Mouse (Mus musculus): Measurements from ENCODE around the gene Fchsd2. TPM values are rescaled to one million over a fixed set of nuclear protein-coding genes. Genes with fewer than 3 reads are reported as not detected.
A peak's percentile ranks its signal among the peaks of the same experiment; 100 is the strongest.

The Fchsd2 gene
- polyA plus RNA-seq, 1 experiment from 2014 or later = 14.2 TPM

DNA sequence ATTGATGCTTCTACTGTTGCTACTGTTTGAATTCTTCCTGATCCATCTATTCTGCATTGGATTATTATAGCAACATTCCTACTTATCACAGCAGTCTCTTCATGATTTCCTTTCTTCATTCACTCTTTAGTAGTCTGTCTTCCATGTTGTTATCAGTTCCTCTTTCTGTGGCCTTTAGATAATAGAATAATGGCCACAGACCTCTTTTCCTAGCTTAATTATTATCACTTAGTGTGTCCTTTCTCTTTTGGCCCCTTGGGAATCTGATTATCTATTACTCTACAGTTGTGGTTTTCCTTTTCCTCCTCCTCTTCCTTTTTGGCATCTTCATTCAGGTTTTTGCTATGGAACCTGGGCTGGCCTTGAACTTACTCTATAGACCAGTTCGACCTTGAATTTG is 21.7 kb downstream of the Fchsd2 start:
- WGBS = 76% methylated on average over 1 of the region's 1 CpGs
- H3K4me1 ChIP-seq (replicated peaks; ENCODE audit: control insufficient read depth, insufficient read depth, low read length) = peaks cover 14% of the 10 kb centered on the region
- no peak for ATAC-seq (replicated peaks; ENCODE audit: low FRiP score)

DNA sequence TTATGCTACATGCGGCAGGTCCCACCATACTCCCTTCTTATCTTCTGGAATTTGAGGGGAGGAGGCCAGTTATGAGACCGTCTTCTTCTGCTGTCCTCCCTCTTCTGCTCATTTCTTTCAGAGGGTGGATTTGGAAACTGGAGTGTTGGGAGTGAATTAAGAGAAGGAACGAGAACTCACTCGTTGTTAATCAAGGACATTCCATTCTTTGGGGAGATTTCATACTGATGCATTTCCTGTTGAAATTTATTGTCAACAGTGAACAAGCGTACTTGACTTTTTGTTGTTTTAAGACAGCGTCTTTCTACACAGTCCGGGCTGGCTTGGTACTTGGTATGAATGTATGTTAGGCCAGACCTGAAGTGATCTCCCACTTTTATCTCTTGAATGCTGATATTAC is 26.7 kb downstream of the Fchsd2 start:
- Histone ChIP-seq H3K27ac (ENCODE audit: low read depth, low read length) (no peak overlapping the region), H3K4me2 (no peak overlapping the region), H3K4me3 (ENCODE audit: low read depth, low read length) (no peak overlapping the region), H3K9ac (ENCODE audit: low read depth, low read length) (no peak overlapping the region), H3K9me3 (ENCODE audit: control insufficient read depth, low read length) (no peaks in the 10 kb centered on the region), H3K36me3 (ENCODE audit: control insufficient read depth, insufficient read depth, low read length) (peaks cover 13% of the 10 kb centered on the region), H3K4me1 (replicated peaks; ENCODE audit: control insufficient read depth, insufficient read depth, low read length) (no peaks in the 10 kb centered on the region), H3K27me3 (replicated peaks; ENCODE audit: control insufficient read depth, insufficient read depth, low read length) (no peaks in the 10 kb centered on the region)
- 79% methylated on average over 7 of the region's 7 CpGs for WGBS
- no peak for DNase-seq (ENCODE audit: low spot score)
- no peak for ATAC-seq (replicated peaks; ENCODE audit: low FRiP score)

More for the DNA sequence above, 21.7 kb downstream of the Fchsd2 start:
- H3K4me3 ChIP-seq (ENCODE audit: low read depth, low read length) = no peak overlapping the region
- no peaks in the 10 kb centered on the region for H3K27me3 ChIP-seq (replicated peaks; ENCODE audit: control insufficient read depth, insufficient read depth, low read length)
- no peak overlapping the region for H3K9ac ChIP-seq (ENCODE audit: low read depth, low read length)
- no peak for DNase-seq (ENCODE audit: low spot score)
- H3K9me3 ChIP-seq (ENCODE audit: control insufficient read depth, low read length) = peaks cover 2% of the 10 kb centered on the region; the same call in 1 of the 2 replicates
- H3K36me3 ChIP-seq (ENCODE audit: control insufficient read depth, insufficient read depth, low read length) = peaks cover 21% of the 10 kb centered on the region
- H3K27ac ChIP-seq (ENCODE audit: low read depth, low read length) = no peak overlapping the region
- no peak overlapping the region for H3K4me2 ChIP-seq

DNA sequence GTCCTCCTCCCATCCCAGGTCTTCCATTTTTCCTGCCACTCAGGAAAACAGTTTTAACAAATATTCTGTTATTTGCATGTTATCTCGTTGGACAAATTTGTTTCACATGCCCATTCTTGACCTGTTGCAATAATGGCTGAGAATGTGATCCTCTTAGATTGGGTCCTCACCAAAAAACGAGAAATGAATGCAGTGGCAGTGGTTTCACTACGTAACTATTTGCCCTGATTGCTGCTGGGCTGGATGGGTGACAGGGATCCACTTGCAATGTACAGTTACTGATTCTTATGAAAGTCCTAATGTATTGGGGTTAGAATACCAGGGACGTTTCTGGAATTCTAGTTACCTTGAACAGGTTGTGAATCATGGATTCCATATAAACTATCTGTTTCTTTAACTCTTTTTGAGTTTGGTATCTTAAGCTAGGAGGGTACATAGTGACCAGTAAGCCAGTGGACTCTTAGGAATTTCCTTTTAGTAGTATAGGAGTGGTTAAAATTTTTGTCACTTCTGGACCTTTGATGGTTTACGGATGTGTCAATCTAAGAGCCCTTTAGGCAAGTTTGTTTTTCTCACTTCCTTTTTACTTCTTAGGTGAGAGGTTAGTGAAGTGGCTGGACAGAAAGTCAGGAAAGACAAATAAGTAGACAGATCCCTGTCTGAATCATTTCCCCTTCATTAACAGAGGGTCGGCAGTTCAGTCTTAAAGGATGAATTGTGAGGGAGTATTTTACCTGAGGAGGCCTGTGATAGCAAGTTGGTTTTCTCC is 31.1 kb downstream of the Fchsd2 start:
- H3K27ac ChIP-seq (ENCODE audit: low read depth, low read length) = no peak overlapping the region
- H3K4me2 ChIP-seq = no peak overlapping the region
- DNase-seq (ENCODE audit: low spot score) = no peak
- H3K4me3 ChIP-seq (ENCODE audit: low read depth, low read length) = no peak overlapping the region
- peaks cover 3% of the 10 kb centered on the region; the same call in 1 of the 2 replicates for H3K4me1 ChIP-seq (replicated peaks; ENCODE audit: control insufficient read depth, insufficient read depth, low read length)
- ATAC-seq (replicated peaks; ENCODE audit: low FRiP score) = no peak
- no peaks in the 10 kb centered on the region for H3K9me3 ChIP-seq (ENCODE audit: control insufficient read depth, low read length)
- H3K27me3 ChIP-seq (replicated peaks; ENCODE audit: control insufficient read depth, insufficient read depth, low read length) = no peaks in the 10 kb centered on the region
- peaks cover 2% of the 10 kb centered on the region; the same call in 1 of the 2 replicates for H3K36me3 ChIP-seq (ENCODE audit: control insufficient read depth, insufficient read depth, low read length)
- no peak overlapping the region for H3K9ac ChIP-seq (ENCODE audit: low read depth, low read length)
- WGBS = 75% methylated on average over 6 of the region's 6 CpGs

DNA sequence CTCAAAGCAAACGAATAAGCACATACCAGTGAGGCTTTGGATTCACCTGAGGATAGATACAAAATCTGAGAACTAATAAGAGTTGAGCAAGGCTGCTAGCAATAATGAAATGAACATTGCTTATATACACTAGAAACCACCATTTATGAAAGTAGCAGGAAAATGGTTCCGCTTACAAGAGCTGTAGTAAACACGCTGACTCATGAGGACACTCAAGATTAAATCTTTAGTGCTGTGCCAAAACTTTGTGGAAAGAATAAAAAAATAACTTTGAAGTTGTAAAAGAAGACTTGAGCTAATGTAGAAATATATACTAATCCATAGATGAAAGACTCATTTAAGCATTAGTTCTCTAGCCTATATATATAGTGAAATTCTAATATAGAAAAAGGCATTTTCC is 35.1 kb downstream of the Fchsd2 start:
- Histone ChIP-seq H3K4me2 (no peak overlapping the region), H3K4me1 (replicated peaks; ENCODE audit: control insufficient read depth, insufficient read depth, low read length) (peaks cover 3% of the 10 kb centered on the region; the same call in 1 of the 2 replicates), H3K9ac (ENCODE audit: low read depth, low read length) (no peak overlapping the region), H3K36me3 (ENCODE audit: control insufficient read depth, insufficient read depth, low read length) (no peaks in the 10 kb centered on the region), H3K4me3 (ENCODE audit: low read depth, low read length) (no peak overlapping the region), H3K27me3 (replicated peaks; ENCODE audit: control insufficient read depth, insufficient read depth, low read length) (no peaks in the 10 kb centered on the region), H3K9me3 (ENCODE audit: control insufficient read depth, low read length) (no peaks in the 10 kb centered on the region), H3K27ac (ENCODE audit: low read depth, low read length) (no peak overlapping the region)
- no peak for ATAC-seq (replicated peaks; ENCODE audit: low FRiP score)
- WGBS = 77% methylated on average over 3 of the region's 3 CpGs
- DNase-seq (ENCODE audit: low spot score) = no peak

DNA sequence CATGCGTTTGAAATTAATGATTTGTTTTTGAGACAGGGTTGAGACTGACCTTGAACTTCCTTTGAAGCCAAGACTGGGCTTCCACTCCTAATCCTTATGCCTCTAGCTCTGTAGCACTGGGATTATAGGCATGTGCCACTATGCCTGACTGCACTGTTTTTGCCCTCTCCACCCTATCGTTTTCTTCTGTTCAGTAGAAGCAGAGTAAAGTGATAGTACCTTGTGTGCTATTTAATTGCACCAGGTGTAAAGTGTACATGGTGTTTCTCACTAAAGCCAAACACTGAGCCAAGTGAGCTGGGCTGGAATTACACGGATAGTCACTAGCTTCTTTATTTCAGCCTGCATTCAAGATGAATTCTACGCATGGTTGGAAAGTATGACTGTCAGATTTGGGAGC is 35.9 kb downstream of the Fchsd2 start:
- H3K27ac ChIP-seq (ENCODE audit: low read depth, low read length) = no peak overlapping the region
- ATAC-seq (replicated peaks; ENCODE audit: low FRiP score) (no peak), DNase-seq (ENCODE audit: low spot score) (no peak)
- no peak overlapping the region for H3K4me2 ChIP-seq
- no peaks in the 10 kb centered on the region for H3K36me3 ChIP-seq (ENCODE audit: control insufficient read depth, insufficient read depth, low read length)
- H3K4me1 ChIP-seq (replicated peaks; ENCODE audit: control insufficient read depth, insufficient read depth, low read length) = peaks cover 3% of the 10 kb centered on the region; the same call in 1 of the 2 replicates
- no peaks in the 10 kb centered on the region for H3K9me3 ChIP-seq (ENCODE audit: control insufficient read depth, low read length)
- H3K9ac ChIP-seq (ENCODE audit: low read depth, low read length) = no peak overlapping the region
- 89% methylated on average over 4 of the region's 4 CpGs for WGBS
- no peak overlapping the region for H3K4me3 ChIP-seq (ENCODE audit: low read depth, low read length)
- H3K27me3 ChIP-seq (replicated peaks; ENCODE audit: control insufficient read depth, insufficient read depth, low read length) = no peaks in the 10 kb centered on the region

DNA sequence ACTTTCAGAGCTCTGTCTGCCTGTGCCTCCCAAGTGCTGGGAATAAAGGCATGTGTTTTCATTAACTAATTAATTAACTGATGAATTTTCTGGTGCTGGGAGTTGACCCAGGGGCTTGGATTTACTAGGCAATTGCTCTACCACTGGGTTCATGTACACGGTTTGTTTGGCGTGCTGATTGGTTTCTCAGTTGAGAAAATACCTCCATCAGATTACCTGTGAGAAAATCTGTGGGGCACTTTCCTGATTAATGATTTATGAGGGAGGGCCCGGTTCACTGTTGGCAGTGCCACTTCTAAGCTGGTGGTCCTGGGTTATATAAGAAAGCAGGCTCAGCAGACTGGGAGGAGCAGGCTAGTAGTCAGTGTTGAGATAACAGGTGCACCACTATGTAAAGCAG is 38.0 kb downstream of the Fchsd2 start:
- no peak for ATAC-seq (replicated peaks; ENCODE audit: low FRiP score)

DNA sequence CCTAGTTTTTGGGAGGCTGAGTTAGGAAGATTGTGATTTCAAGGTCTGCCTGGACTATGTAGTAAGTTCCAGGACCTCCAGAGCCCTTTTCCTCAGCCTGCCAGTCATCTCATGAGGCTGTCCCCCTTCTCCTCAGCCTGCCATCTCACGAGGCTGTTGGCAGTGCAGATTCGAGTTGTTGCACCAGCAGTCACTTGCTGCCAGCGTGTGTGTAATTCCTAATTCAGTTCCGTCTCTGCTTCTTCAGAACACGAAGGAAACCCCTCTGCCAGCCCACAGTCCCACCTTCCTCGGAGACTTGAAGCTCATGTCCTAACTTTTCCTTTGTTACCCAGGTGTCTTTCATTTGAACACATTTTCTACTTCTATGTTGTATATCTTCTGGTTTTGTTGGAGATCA is 38.6 kb downstream of the Fchsd2 start:
- no peak overlapping the region for H3K4me3 ChIP-seq (ENCODE audit: low read depth, low read length)
- H3K27me3 ChIP-seq (replicated peaks; ENCODE audit: control insufficient read depth, insufficient read depth, low read length) = no peaks in the 10 kb centered on the region
- DNase-seq (ENCODE audit: low spot score) = no peak
- no peaks in the 10 kb centered on the region for H3K9me3 ChIP-seq (ENCODE audit: control insufficient read depth, low read length)
- WGBS = 78% methylated on average over 6 of the region's 6 CpGs
- no peak overlapping the region for H3K27ac ChIP-seq (ENCODE audit: low read depth, low read length)
- H3K9ac ChIP-seq (ENCODE audit: low read depth, low read length) = no peak overlapping the region
- no peaks in the 10 kb centered on the region for H3K36me3 ChIP-seq (ENCODE audit: control insufficient read depth, insufficient read depth, low read length)
- ATAC-seq (replicated peaks; ENCODE audit: low FRiP score) = no peak
- H3K4me1 ChIP-seq (replicated peaks; ENCODE audit: control insufficient read depth, insufficient read depth, low read length) = peaks cover 10% of the 10 kb centered on the region; the same call in 1 of the 2 replicates
- no peak overlapping the region for H3K4me2 ChIP-seq

More for the DNA sequence above, 38.0 kb downstream of the Fchsd2 start:
- Histone ChIP-seq H3K9me3 (ENCODE audit: control insufficient read depth, low read length) (no peaks in the 10 kb centered on the region), H3K27me3 (replicated peaks; ENCODE audit: control insufficient read depth, insufficient read depth, low read length) (no peaks in the 10 kb centered on the region), H3K36me3 (ENCODE audit: control insufficient read depth, insufficient read depth, low read length) (no peaks in the 10 kb centered on the region), H3K9ac (ENCODE audit: low read depth, low read length) (no peak overlapping the region), H3K27ac (ENCODE audit: low read depth, low read length) (no peak overlapping the region), H3K4me1 (replicated peaks; ENCODE audit: control insufficient read depth, insufficient read depth, low read length) (peaks cover 10% of the 10 kb centered on the region; the same call in 1 of the 2 replicates), H3K4me2 (no peak overlapping the region), H3K4me3 (ENCODE audit: low read depth, low read length) (no peak overlapping the region)
- no peak for DNase-seq (ENCODE audit: low spot score)
- 79% methylated on average over 3 of the region's 3 CpGs for WGBS

DNA sequence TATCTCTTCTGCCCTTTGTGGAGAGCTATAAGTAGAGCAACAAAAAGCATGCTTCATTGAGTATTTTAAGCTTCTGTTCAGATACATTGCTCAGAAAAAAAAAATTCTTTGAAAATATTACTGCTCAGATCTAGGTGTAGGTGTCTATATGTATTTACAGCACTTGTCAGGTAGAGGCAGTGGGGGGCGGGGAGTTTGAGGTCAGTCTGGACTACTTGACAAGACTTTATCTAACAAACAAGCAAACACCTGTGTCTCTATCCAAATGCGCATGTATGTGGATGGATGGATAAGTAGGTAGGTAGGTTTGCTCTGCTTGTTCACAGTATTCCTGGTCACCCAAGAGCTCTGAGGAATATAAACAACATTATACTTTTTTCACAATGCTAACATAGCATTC is 40.9 kb downstream of the Fchsd2 start:
- Histone ChIP-seq H3K9ac (ENCODE audit: low read depth, low read length) (no peak overlapping the region), H3K9me3 (ENCODE audit: control insufficient read depth, low read length) (no peaks in the 10 kb centered on the region), H3K36me3 (ENCODE audit: control insufficient read depth, insufficient read depth, low read length) (no peaks in the 10 kb centered on the region), H3K4me2 (no peak overlapping the region), H3K27me3 (replicated peaks; ENCODE audit: control insufficient read depth, insufficient read depth, low read length) (no peaks in the 10 kb centered on the region), H3K27ac (ENCODE audit: low read depth, low read length) (no peak overlapping the region), H3K4me3 (ENCODE audit: low read depth, low read length) (no peak overlapping the region), H3K4me1 (replicated peaks; ENCODE audit: control insufficient read depth, insufficient read depth, low read length) (peaks cover 7% of the 10 kb centered on the region; the same call in 1 of the 2 replicates)
- no peak for DNase-seq (ENCODE audit: low spot score)
- ATAC-seq (replicated peaks; ENCODE audit: low FRiP score) = no peak
- 75% methylated on average over 2 of the region's 2 CpGs for WGBS

DNA sequence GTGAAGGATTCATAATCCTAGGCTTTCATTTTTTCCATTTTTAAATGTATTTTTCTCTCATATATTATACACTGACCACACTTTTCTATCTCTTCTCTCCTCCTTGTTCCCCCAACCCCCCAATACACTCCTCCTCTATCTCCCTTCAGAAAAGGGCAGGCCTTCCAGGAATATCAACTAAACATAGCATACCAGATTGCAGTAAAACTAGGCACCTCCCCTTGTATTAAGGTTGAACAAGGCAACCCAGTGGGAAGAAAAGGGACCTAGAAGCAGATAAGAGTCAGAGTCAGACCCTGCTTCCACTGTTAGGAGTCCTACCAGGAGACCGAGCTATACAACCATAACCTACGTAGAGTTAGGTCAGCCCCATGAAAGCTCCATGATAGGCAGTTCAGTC is 41.5 kb downstream of the Fchsd2 start:
- Histone ChIP-seq H3K36me3 (ENCODE audit: control insufficient read depth, insufficient read depth, low read length) (no peaks in the 10 kb centered on the region), H3K9ac (ENCODE audit: low read depth, low read length) (no peak overlapping the region), H3K4me1 (replicated peaks; ENCODE audit: control insufficient read depth, insufficient read depth, low read length) (peaks cover 9% of the 10 kb centered on the region; the same call in 1 of the 2 replicates), H3K4me2 (no peak overlapping the region), H3K27ac (ENCODE audit: low read depth, low read length) (no peak overlapping the region), H3K27me3 (replicated peaks; ENCODE audit: control insufficient read depth, insufficient read depth, low read length) (no peaks in the 10 kb centered on the region), H3K9me3 (ENCODE audit: control insufficient read depth, low read length) (no peaks in the 10 kb centered on the region), H3K4me3 (ENCODE audit: low read depth, low read length) (no peak overlapping the region)
- WGBS = 65% methylated on average over 2 of the region's 2 CpGs
- peak; percentile 71 for ATAC-seq (replicated peaks; ENCODE audit: low FRiP score)
- DNase-seq (ENCODE audit: low spot score) = no peak
